Mouse (Mus musculus) NIH3T3 (cell line): ENCODE data around the gene Ism1.

Experiments
- DNase-seq: peaks from one replicate; pipeline ENCODE4 v3.0.0-alpha.2; 2012; ENCODE audit warnings: low read depth

Gene Ism1

GRCm38 (mm10) chr2:139677809-139678274 lies at the start of gene Ism1:
Gene Ism1 (plus strand): TSS chr2:139678178.
- peak; percentile 38 for DNase-seq

GRCm38 (mm10) chr2:139628731-139629130 lies 49.2 kb upstream of the Ism1 start:
- DNase-seq: no peak

- no peak for DNase-seq
Measured at GRCm38 (mm10) chr2:139629653-139630052, 48.3 kb upstream of the Ism1 start.

GRCm38 (mm10) chr2:139634506-139634905 lies 43.5 kb upstream of the Ism1 start:
- DNase-seq: no peak

GRCm38 (mm10) chr2:139637861-139638260 lies 40.1 kb upstream of the Ism1 start:
- no peak for DNase-seq

GRCm38 (mm10) chr2:139641757-139642385 lies 36.1 kb upstream of the Ism1 start:
- DNase-seq: no peak

- no peak for DNase-seq
Measured at GRCm38 (mm10) chr2:139649518-139649917, 28.5 kb upstream of the Ism1 start.

GRCm38 (mm10) chr2:139656750-139657149 lies 21.2 kb upstream of the Ism1 start:
- no peak for DNase-seq

- DNase-seq: no peak
Measured at GRCm38 (mm10) chr2:139671838-139672237, 6.1 kb upstream of the Ism1 start.

- DNase-seq: no peak
Measured at GRCm38 (mm10) chr2:139672371-139672770, 5.6 kb upstream of the Ism1 start.

GRCm38 (mm10) chr2:139677065-139677762 lies 764 bp upstream of the Ism1 start:
- DNase-seq: peak; percentile 36

GRCm38 (mm10) chr2:139678275-139679140 lies 530 bp downstream of the Ism1 start:
- DNase-seq: peak; percentile 61

GRCm38 (mm10) chr2:139682540-139682939 lies 4.6 kb downstream of the Ism1 start:
- no peak for DNase-seq

GRCm38 (mm10) chr2:139689442-139690003 lies 11.5 kb downstream of the Ism1 start:
- no peak for DNase-seq

GRCm38 (mm10) chr2:139693521-139693920 lies 15.5 kb downstream of the Ism1 start:
- no peak for DNase-seq

GRCm38 (mm10) chr2:139694638-139695037 lies 16.7 kb downstream of the Ism1 start:
- no peak for DNase-seq

GRCm38 (mm10) chr2:139696578-139696977 lies 18.6 kb downstream of the Ism1 start:
- no peak for DNase-seq

GRCm38 (mm10) chr2:139700609-139701008 lies 22.6 kb downstream of the Ism1 start:
- DNase-seq: no peak

- no peak for DNase-seq
Measured at GRCm38 (mm10) chr2:139704951-139705350, 27.0 kb downstream of the Ism1 start.

- no peak for DNase-seq
Measured at GRCm38 (mm10) chr2:139708194-139708899, 30.4 kb downstream of the Ism1 start.

GRCm38 (mm10) chr2:139711640-139712039 lies 33.7 kb downstream of the Ism1 start:
- DNase-seq: no peak

GRCm38 (mm10) chr2:139712046-139712445 lies 34.1 kb downstream of the Ism1 start:
- DNase-seq: no peak
